Mouse (Mus musculus) heart, adult 8-10 months (tissue): Measurements from ENCODE around the gene Glb1. TPM values are rescaled to one million over a fixed set of nuclear protein-coding genes. Genes with fewer than 3 reads are reported as not detected.
"Not testable (repeated sequence)": the region's sequence is repeated elsewhere in the genome, so short reads cannot be mapped to it uniquely, and the experiment has no call there.

ENCODE experiments used
- DNase-seq: peaks from one replicate; pipeline ENCODE4 v3.0.0; 2022; ENCODE audit warnings: low spot score
- total RNA-seq, 4 experiments: library from RNA; stranded (reverse); gene quantifications; 2 replicates each; pipeline ENCODE4 v1.2.4; 2022

Gene Glb1
- 10 to 100 TPM; 13.4 to 15.8 (median 14.8) TPM for total RNA-seq

- peak; percentile 74 for DNase-seq
Observed at GRCm38 (mm10) chr9:114400949-114401684, at the start of gene Glb1, which contains the start of gene Tmppe. Gene Glb1, plus strand, starts transcription at chr9:114401076. Gene Tmppe, plus strand, starts transcription at chr9:114401105.

GRCm38 (mm10) chr9:114367783-114368470 is 32.9 kb upstream of the Glb1 start:
- peak; percentile 75 for DNase-seq

GRCm38 (mm10) chr9:114368471-114368858 is 32.4 kb upstream of the Glb1 start:
- DNase-seq = no peak

- not testable (repeated sequence) for DNase-seq
Observed at GRCm38 (mm10) chr9:114369389-114369788, 31.5 kb upstream of the Glb1 start.

GRCm38 (mm10) chr9:114371717-114372116 is 29.2 kb upstream of the Glb1 start:
- DNase-seq = not testable (repeated sequence)

- no peak for DNase-seq
Observed at GRCm38 (mm10) chr9:114375276-114375962, 25.5 kb upstream of the Glb1 start.

- DNase-seq = no peak
Observed at GRCm38 (mm10) chr9:114377168-114377567, 23.7 kb upstream of the Glb1 start.

- no peak for DNase-seq
Observed at GRCm38 (mm10) chr9:114379871-114380270, 21.0 kb upstream of the Glb1 start.

- no peak for DNase-seq
Observed at GRCm38 (mm10) chr9:114380881-114381733, 19.8 kb upstream of the Glb1 start.

- DNase-seq = no peak
Observed at GRCm38 (mm10) chr9:114382936-114383710, 17.8 kb upstream of the Glb1 start.

- no peak for DNase-seq
Observed at GRCm38 (mm10) chr9:114384691-114385090, 16.2 kb upstream of the Glb1 start.

GRCm38 (mm10) chr9:114385160-114385559 is 15.7 kb upstream of the Glb1 start:
- DNase-seq = no peak

- no peak for DNase-seq
Observed at GRCm38 (mm10) chr9:114387086-114387485, 13.8 kb upstream of the Glb1 start.

- DNase-seq = no peak
Observed at GRCm38 (mm10) chr9:114388288-114388687, 12.6 kb upstream of the Glb1 start.

- no peak for DNase-seq
Observed at GRCm38 (mm10) chr9:114388701-114389370, 12.0 kb upstream of the Glb1 start.

GRCm38 (mm10) chr9:114389371-114389904 is 11.4 kb upstream of the Glb1 start:
- DNase-seq = no peak

- DNase-seq = peak; percentile 58
Observed at GRCm38 (mm10) chr9:114389905-114390748, 10.7 kb upstream of the Glb1 start, which contains the start of gene Crtap. Gene Crtap, minus strand, starts transcription at chr9:114390675.

- DNase-seq = no peak
Observed at GRCm38 (mm10) chr9:114390749-114391075, 10.2 kb upstream of the Glb1 start.

- not testable (repeated sequence) for DNase-seq
Observed at GRCm38 (mm10) chr9:114394136-114394535, 6.7 kb upstream of the Glb1 start.
